Mouse (Mus musculus) liver, adult 10 weeks (tissue): ENCODE measurements around the gene Plekho1. TPM values are rescaled to one million over a fixed set of nuclear protein-coding genes. Genes with fewer than 3 reads are reported as not detected.

Experiments used
- polyA plus RNA-seq: library from polyadenylated mRNA; stranded (reverse); fragments of 350-450 nt; fragmentation: Illumina TruSeq; extraction: RNeasy Lipid Tissue Mini Kit (QIAGEN cat#74804); gene quantifications from one replicate; pipeline ENCODE4 v1.2.3, GENCODE M21; 2014; ENCODE audit warnings: low read depth, low replicate concordance

Gene Plekho1
- polyA plus RNA-seq: 1.3 TPM

GRCm38 (mm10) chr3:95995802-95996428 is at the start of gene Plekho1:
TSS of gene Plekho1 (minus strand) at chr3:95996001.

Other genes starting within 250 kb of the Plekho1 start
- gene Tars2, start 235.8 kb downstream of the Plekho1 start, polyA plus RNA-seq: 10.8 TPM
- gene Rprd2, start 177.1 kb downstream of the Plekho1 start, polyA plus RNA-seq: 14.6 TPM
- gene Prpf3, start 140.1 kb downstream of the Plekho1 start, polyA plus RNA-seq: 12.8 TPM
- gene Mrps21, start 124.5 kb downstream of the Plekho1 start, polyA plus RNA-seq: 20.9 TPM
- 0.77 TPM for gene Ciart, start 113.8 kb downstream of the Plekho1 start, polyA plus RNA-seq
- gene BC028528, start 104.0 kb downstream of the Plekho1 start, polyA plus RNA-seq: 7.9 TPM
- gene Aph1a, start 102.0 kb downstream of the Plekho1 start, polyA plus RNA-seq: 26.1 TPM
- gene Car14, start 91.3 kb downstream of the Plekho1 start, polyA plus RNA-seq: 51.9 TPM
- 28.9 TPM for gene Anp32e, start 66.8 kb downstream of the Plekho1 start, polyA plus RNA-seq
- gene Vps45, start 62.5 kb upstream of the Plekho1 start, polyA plus RNA-seq: 18.5 TPM
- 9.9 TPM for gene Otud7b, start 108.5 kb upstream of the Plekho1 start, polyA plus RNA-seq
- 1.4 TPM for gene Mtmr11, start 166.0 kb upstream of the Plekho1 start, polyA plus RNA-seq
- 4.1 TPM for gene Sf3b4, start 176.3 kb upstream of the Plekho1 start, polyA plus RNA-seq
- not detected for gene Sv2a, start 185.2 kb upstream of the Plekho1 start, polyA plus RNA-seq
- 3.3 TPM for gene Bola1, start 223.7 kb upstream of the Plekho1 start, polyA plus RNA-seq
- not detected for gene Hist2h2ab, start 223.9 kb upstream of the Plekho1 start, polyA plus RNA-seq
- not detected for gene Hist2h2ac, start 224.9 kb upstream of the Plekho1 start, polyA plus RNA-seq
- 2.7 TPM for gene Hist2h2be, start 225.1 kb upstream of the Plekho1 start, polyA plus RNA-seq
- 2.9 TPM for gene Hist2h3c2, start 243.1 kb upstream of the Plekho1 start, polyA plus RNA-seq
- gene Hist2h2aa2, start 244.3 kb upstream of the Plekho1 start, polyA plus RNA-seq: not detected
- not detected for gene Hist2h2aa1, start 249.5 kb upstream of the Plekho1 start, polyA plus RNA-seq